Mouse (Mus musculus) lung, adult 18-20 months (tissue): ENCODE measurements around the gene Slc25a33.
A peak's percentile ranks its signal among the peaks of the same experiment; 100 is the strongest.

Experiments
- DNase-seq, 2 experiments: peaks; one replicate each; pipeline ENCODE4 v3.0.0; 2022; ENCODE audit warnings: mixed read lengths in 2 of 2

The Slc25a33 gene

GRCm38 (mm10) chr4:149724916-149725470 is 49.1 kb downstream of the Slc25a33 start:
- DNase-seq = no peak

GRCm38 (mm10) chr4:149723855-149724731 is 50.0 kb downstream of the Slc25a33 start:
- peak; percentile 52 to 71 for DNase-seq

GRCm38 (mm10) chr4:149723021-149723390 is 51.1 kb downstream of the Slc25a33 start:
- DNase-seq = no peak

- no peak for DNase-seq
These were observed 51.7 kb downstream of the Slc25a33 start for GRCm38 (mm10) chr4:149722104-149723020.

- DNase-seq = no peak
These were observed 52.9 kb downstream of the Slc25a33 start for GRCm38 (mm10) chr4:149721163-149721562.

- DNase-seq = no peak
These were observed 54.4 kb downstream of the Slc25a33 start for GRCm38 (mm10) chr4:149719686-149720085.

GRCm38 (mm10) chr4:149714542-149714941 is 59.5 kb downstream of the Slc25a33 start:
- DNase-seq = no peak

GRCm38 (mm10) chr4:149711955-149712354 is 62.1 kb downstream of the Slc25a33 start:
- DNase-seq = no peak

- no peak for DNase-seq
These were observed 62.6 kb downstream of the Slc25a33 start for GRCm38 (mm10) chr4:149711485-149711884.

- DNase-seq = peak; percentile 74 to 80
These were observed 63.6 kb downstream of the Slc25a33 start for GRCm38 (mm10) chr4:149710510-149710909.

GRCm38 (mm10) chr4:149705941-149706340 is 68.1 kb downstream of the Slc25a33 start:
- DNase-seq = no peak

GRCm38 (mm10) chr4:149705298-149705697 is 68.8 kb downstream of the Slc25a33 start:
- DNase-seq = no peak

- peak; percentile 52 to 61 for DNase-seq
These were observed 71.7 kb downstream of the Slc25a33 start, which contains the start of gene Pik3cd for GRCm38 (mm10) chr4:149702210-149702979. Pik3cd (minus strand) TSS chr4:149702571.

GRCm38 (mm10) chr4:149701426-149702209 is 72.5 kb downstream of the Slc25a33 start:
- DNase-seq = peak; percentile 48 to 67

- DNase-seq = no peak
These were observed 74.1 kb downstream of the Slc25a33 start for GRCm38 (mm10) chr4:149699953-149700352.

- peak; percentile 62 to 70 for DNase-seq
These were observed 75.8 kb downstream of the Slc25a33 start for GRCm38 (mm10) chr4:149698197-149698821.

- DNase-seq = peak; percentile 25 to 35
These were observed 76.4 kb downstream of the Slc25a33 start for GRCm38 (mm10) chr4:149697506-149698196.

GRCm38 (mm10) chr4:149696189-149696971 is 77.7 kb downstream of the Slc25a33 start:
- peak; percentile 24 to 27 for DNase-seq
